Mouse (Mus musculus): ENCODE measurements around the gene Ckm.

DNA sequence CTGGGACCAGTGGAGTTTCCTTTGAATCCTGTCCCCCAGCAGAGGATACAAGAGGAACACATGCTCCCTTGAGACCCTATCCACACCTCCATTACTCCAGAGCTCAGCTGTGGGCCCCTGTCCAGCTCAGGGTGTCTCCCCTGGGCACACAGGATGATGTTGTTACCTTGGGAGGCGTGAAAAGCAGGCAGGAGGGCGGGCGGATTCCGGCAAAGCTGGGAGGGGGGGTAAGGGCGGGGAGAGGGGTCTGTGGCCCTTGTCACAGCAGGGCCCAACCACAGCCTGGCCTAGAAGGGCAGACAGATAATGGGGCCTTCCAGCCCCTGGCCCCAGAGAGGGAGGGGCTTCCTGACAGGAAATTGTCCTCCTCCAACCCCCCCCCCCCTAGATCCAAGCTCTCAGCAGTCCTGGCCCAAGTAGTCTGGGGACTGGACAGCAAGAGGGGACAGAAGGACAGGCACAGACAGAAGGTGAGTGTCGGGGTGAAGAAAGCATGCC, 58.4 kb downstream of the Ckm start, which contains the start of gene Exoc3l2:
- TF ChIP-seq CTCF (IDR thresholded peaks at IDR 0.05; ENCODE audit: borderline replicate concordance, extremely low read depth, insufficient read depth, insufficient read length) (no peak), POLR2A (IDR thresholded peaks at IDR 0.05; ENCODE audit: borderline replicate concordance, extremely low read depth, insufficient read depth, insufficient read length, poor library complexity, severe bottlenecking) (no peak)

Data from brain, embryonic 14.5 days (tissue).